9 mouse cellular contexts compared by ENCODE assay signal in genomic region chr1:89235296-89235695, GRCm38 (mm10).
DNase-seq lines count a peak whose midpoint lies in the region; ATAC-seq lines count a peak whose summit lies in the region.
"Had no signal": no experiment of that assay in that cellular context is flagged by ENCODE, and none has a peak within 500 bp of the region (broad histone marks: within the 10 kb centered on the region; RNA-seq: fewer than 3 reads in every experiment).

No protein-coding gene starts in this region.

- no peak overlapping the region for H3K4me3 ChIP-seq in kidney, embryonic 16.5 days (ENCODE audit: low read length)
- no peak overlapping the region for H3K4me3 ChIP-seq in limb, embryonic 11.5 days (ENCODE audit: low read depth, low read length)
- no peak overlapping the region for H3K4me3 ChIP-seq in neural tube, embryonic 11.5 days (ENCODE audit: low read depth, low read length)
- H3K4me3 ChIP-seq: limb, embryonic 12.5 days had no signal

- no peak overlapping the region for H3K9ac ChIP-seq in kidney, embryonic 16.5 days (replicated peaks; ENCODE audit: low read length)
- H3K9ac ChIP-seq in limb, embryonic 11.5 days (ENCODE audit: low read length), result no peak overlapping the region
- no peak overlapping the region for H3K9ac ChIP-seq in neural tube, embryonic 11.5 days (ENCODE audit: low read length)
- H3K9ac ChIP-seq: limb, embryonic 12.5 days had no signal

- no peaks in the 10 kb centered on the region for H3K36me3 ChIP-seq in kidney, embryonic 16.5 days (ENCODE audit: insufficient read depth, low read length)
- no peaks in the 10 kb centered on the region for H3K36me3 ChIP-seq in limb, embryonic 11.5 days (ENCODE audit: control insufficient read depth, insufficient read depth, low read length)
- H3K36me3 ChIP-seq in neural tube, embryonic 11.5 days (ENCODE audit: control insufficient read depth, insufficient read depth, low read length), result no peaks in the 10 kb centered on the region
- H3K36me3 ChIP-seq: limb, embryonic 12.5 days had no signal

- peak; percentile 67; the same call in 1 of the 2 replicates for ATAC-seq in kidney, embryonic 16.5 days (ENCODE audit: low FRiP score, low TSS enrichment)
- ATAC-seq in limb, embryonic 11.5 days (ENCODE audit: insufficient number of reproducible peaks, low FRiP score, low TSS enrichment, low read depth), result no peak
- ATAC-seq in neural tube, embryonic 11.5 days (ENCODE audit: insufficient read depth, low FRiP score, low TSS enrichment), result 0 out of 2 replicates have a peak, but pooled peaks have one; percentile 20

- H3K4me2 ChIP-seq in kidney, embryonic 16.5 days (replicated peaks; ENCODE audit: low read depth, low read length), result no peak overlapping the region
- no peak overlapping the region for H3K4me2 ChIP-seq in limb, embryonic 11.5 days (ENCODE audit: low read depth, severe bottlenecking)
- H3K4me2 ChIP-seq in neural tube, embryonic 11.5 days (ENCODE audit: low read depth), result no peak overlapping the region
- H3K4me2 ChIP-seq: limb, embryonic 12.5 days had no signal

- peak; percentile 40 for DNase-seq in ovary, adult 18-20 months (ENCODE audit: low spot score)
- no peak for DNase-seq in ovary, postnatal 10 days (ENCODE audit: low spot score)
- DNase-seq in embryo, embryonic 11.5 days (ENCODE audit: low read depth, low spot score), result peak; percentile 59
- DNase-seq in heart, adult 9 months (ENCODE audit: low spot score in 2 of 2), result peak; percentile 76 to 78
- DNase-seq in limb, embryonic 11.5 days (ENCODE audit: low spot score), result peak; percentile 60
- DNase-seq in neural tube, embryonic 11.5 days (ENCODE audit: low spot score), result peak; percentile 68
- DNase-seq in yolk sac, embryonic 10.5 days (ENCODE audit: low spot score), result peak; percentile 26

- H3K9me3 ChIP-seq in kidney, embryonic 16.5 days (ENCODE audit: low read length), result no peaks in the 10 kb centered on the region
- no peaks in the 10 kb centered on the region for H3K9me3 ChIP-seq in limb, embryonic 11.5 days (ENCODE audit: control insufficient read depth, low read length)
- H3K9me3 ChIP-seq in neural tube, embryonic 11.5 days (ENCODE audit: control insufficient read depth, low read length), result no peaks in the 10 kb centered on the region
- H3K9me3 ChIP-seq: limb, embryonic 12.5 days had no signal

- H3K4me1 ChIP-seq in kidney, embryonic 16.5 days (ENCODE audit: insufficient read depth, low read length), result peaks cover 3% of the 10 kb centered on the region; the same call in 1 of the 2 replicates
- no peaks in the 10 kb centered on the region for H3K4me1 ChIP-seq in limb, embryonic 11.5 days (ENCODE audit: control insufficient read depth, insufficient read depth, low read length)
- H3K4me1 ChIP-seq in neural tube, embryonic 11.5 days (ENCODE audit: control insufficient read depth, insufficient read depth, low read length), result peaks cover 6% of the 10 kb centered on the region; the same call in 1 of the 2 replicates

- no peak overlapping the region for H3K27ac ChIP-seq in kidney, embryonic 16.5 days (ENCODE audit: low read length)
- H3K27ac ChIP-seq in limb, embryonic 11.5 days (replicated peaks; ENCODE audit: low read depth, low read length), result no peak overlapping the region
- no peak overlapping the region for H3K27ac ChIP-seq in neural tube, embryonic 11.5 days (ENCODE audit: low read depth, low read length)
- H3K27ac ChIP-seq: limb, embryonic 12.5 days had no signal

- 26% methylated on average over 3 of the region's 3 CpGs for WGBS in kidney, embryonic 16.5 days
- 69% methylated on average over 3 of the region's 3 CpGs for WGBS in limb, embryonic 11.5 days
- WGBS in neural tube, embryonic 11.5 days, result 72% methylated on average over 3 of the region's 3 CpGs

- no peaks in the 10 kb centered on the region for H3K27me3 ChIP-seq in kidney, embryonic 16.5 days (ENCODE audit: insufficient read depth, low read length)
- H3K27me3 ChIP-seq in limb, embryonic 11.5 days (ENCODE audit: control insufficient read depth, insufficient read depth, low read length), result no peaks in the 10 kb centered on the region
- H3K27me3 ChIP-seq in neural tube, embryonic 11.5 days (ENCODE audit: control insufficient read depth, insufficient read depth, low read length), result no peaks in the 10 kb centered on the region
- H3K27me3 ChIP-seq: limb, embryonic 12.5 days had no signal
